In the genomic region with DNA sequence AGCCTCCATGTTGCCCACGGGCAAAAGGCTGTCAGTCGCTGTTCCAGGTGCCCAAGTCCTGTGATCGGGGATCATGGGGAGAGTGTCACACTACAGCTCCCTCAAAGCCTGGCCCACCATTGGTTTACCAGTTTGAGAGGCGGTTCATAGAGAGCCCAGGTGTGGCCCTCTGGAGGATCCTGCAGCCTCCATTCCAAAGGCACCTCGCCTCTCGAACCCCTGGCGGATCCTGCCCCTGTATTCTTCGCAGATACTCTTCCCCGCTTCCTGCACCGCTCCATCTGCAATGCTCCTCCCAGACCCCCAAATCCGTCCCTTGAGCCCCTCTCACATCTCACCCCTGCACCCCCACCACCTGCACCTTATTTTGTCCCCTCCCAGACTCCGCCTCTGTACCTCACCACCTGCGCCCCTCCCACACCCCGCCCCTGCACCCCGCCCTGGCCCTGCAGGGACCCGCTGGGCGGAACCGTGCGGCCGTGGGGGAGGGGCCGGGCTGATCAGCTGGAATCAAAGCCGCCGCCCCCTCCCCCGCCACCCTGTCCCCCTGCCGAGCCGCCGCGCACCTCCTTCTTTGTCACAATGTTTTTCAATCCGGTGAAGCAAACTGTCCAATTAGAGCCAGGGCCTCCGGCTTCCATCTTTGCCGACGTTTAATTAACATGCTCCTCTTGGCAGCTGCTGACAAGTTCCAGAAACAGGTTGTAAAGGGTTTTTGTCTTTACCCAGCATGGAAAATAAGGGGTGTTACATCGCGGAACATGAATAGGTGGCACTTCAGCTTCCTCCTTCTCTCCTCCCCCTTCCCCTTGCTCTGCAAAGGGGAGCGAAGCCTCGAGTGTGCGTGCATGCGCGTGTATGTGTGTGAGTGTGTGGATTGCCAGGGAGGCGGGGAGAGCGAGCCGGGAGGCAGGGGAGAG, we compare ENCODE assay signal across 8 mouse cellular contexts. TPM values are rescaled to one million over a fixed set of nuclear protein-coding genes. Genes with fewer than 3 reads are reported as not detected.
DNase-seq lines count a peak whose midpoint lies in the region; ATAC-seq and TF ChIP-seq lines count a peak whose summit lies in the region.

No protein-coding gene starts in this region.

- WGBS in forebrain, embryonic 11.5 days = 1% methylated on average over 42 of the region's 42 CpGs
- WGBS in limb, embryonic 15.5 days = under 1% methylated on average over 38 of the region's 42 CpGs

- H3K4me2 ChIP-seq in forebrain, embryonic 11.5 days (ENCODE audit: low read depth, low read length, severe bottlenecking) = peak overlapping the region; percentile 48
- H3K4me2 ChIP-seq in limb, embryonic 15.5 days = peak overlapping the region; percentile 75

- peak overlapping the region; percentile 73 for H3K4me3 ChIP-seq in E14TG2a.4 (replicated peaks; ENCODE audit: low read length)
- H3K4me3 ChIP-seq in forebrain, embryonic 11.5 days (ENCODE audit: low read depth, low read length) = peak overlapping the region; percentile 26
- H3K4me3 ChIP-seq in limb, embryonic 15.5 days = peak overlapping the region; percentile 38

- H3K9ac ChIP-seq in forebrain, embryonic 11.5 days (ENCODE audit: low read length) = peak overlapping the region; percentile 69
- H3K9ac ChIP-seq in limb, embryonic 15.5 days = no peak overlapping the region

- TF ChIP-seq CTCF in E14TG2a.4 (conservative IDR thresholded peaks at IDR 0.05; ENCODE audit: low read length) = no peak

- H3K27me3 ChIP-seq in E14TG2a.4 (ENCODE audit: insufficient read depth, low read length) = peaks cover 89% of the 10 kb centered on the region
- peaks cover 12% of the 10 kb centered on the region for H3K27me3 ChIP-seq in forebrain, embryonic 11.5 days (ENCODE audit: control insufficient read depth, insufficient read depth, low read length)
- H3K27me3 ChIP-seq in limb, embryonic 15.5 days = peaks cover 88% of the 10 kb centered on the region

- peak; percentile 56 for DNase-seq in Muller cell, postnatal 12 days (ENCODE audit: inconsistent ontology term)
- peak; percentile 97 for DNase-seq in forebrain, embryonic 11.5 days (ENCODE audit: low spot score)
- peak; percentile 53 for DNase-seq in kidney, postnatal 10 days
- DNase-seq in retina, postnatal 1 day = peak; percentile 91
- no peak for DNase-seq in adrenal gland, adult 8-10 months
- no peak for DNase-seq in spleen, postnatal 4 days (ENCODE audit: low spot score in 2 of 2)

- peaks cover 17% of the 10 kb centered on the region for H3K9me3 ChIP-seq in E14TG2a.4 (ENCODE audit: low read length)
- peaks cover 5% of the 10 kb centered on the region; the same call in 1 of the 2 replicates for H3K9me3 ChIP-seq in forebrain, embryonic 11.5 days (ENCODE audit: control insufficient read depth, low read length)
- H3K9me3 ChIP-seq in limb, embryonic 15.5 days = 0 out of 2 replicates have a peak, but pooled peaks cover 3% of the 10 kb centered on the region

- peak overlapping the region; percentile 95 for H3K27ac ChIP-seq in forebrain, embryonic 11.5 days (ENCODE audit: low read depth, low read length)
- no peak overlapping the region for H3K27ac ChIP-seq in limb, embryonic 15.5 days

- peak; percentile 78 for ATAC-seq in forebrain, embryonic 11.5 days (replicated peaks; ENCODE audit: low FRiP score)
- ATAC-seq in limb, embryonic 15.5 days (ENCODE audit: insufficient number of reproducible peaks, low FRiP score, low TSS enrichment, low read depth) = no peak

- H3K36me3 ChIP-seq in E14TG2a.4 (ENCODE audit: insufficient read depth, low read length) = no peaks in the 10 kb centered on the region
- H3K36me3 ChIP-seq in forebrain, embryonic 11.5 days (ENCODE audit: control insufficient read depth, insufficient read depth, low read length) = no peaks in the 10 kb centered on the region
- no peaks in the 10 kb centered on the region for H3K36me3 ChIP-seq in limb, embryonic 15.5 days

- H3K4me1 ChIP-seq in E14TG2a.4 (replicated peaks; ENCODE audit: low read depth, low read length) = peaks cover 35% of the 10 kb centered on the region
- H3K4me1 ChIP-seq in forebrain, embryonic 11.5 days (replicated peaks; ENCODE audit: control insufficient read depth, insufficient read depth, low read length) = peaks cover 39% of the 10 kb centered on the region
- peaks cover 15% of the 10 kb centered on the region for H3K4me1 ChIP-seq in limb, embryonic 15.5 days

RNA-seq across cellular contexts. Expression of gene Rhcg, which starts 25.4 kb away (rescaled TPM):
- 5.5 and 6.8 TPM in 2 replicates for polyA plus RNA-seq in forebrain, embryonic 11.5 days (2014; fragmentation: Nextera tagmentation; extraction: Ambion mirVana)
- not detected in 2 replicates for polyA plus RNA-seq in limb, embryonic 15.5 days (2015; fragmentation: Nextera tagmentation; extraction: Ambion mirVana)
- total RNA-seq in adrenal gland, adult 8-10 months (2022) = 10 to 100 TPM; 28.1 to 57.4 (median 34.7) TPM

Comparison
In these comparisons a context has a peak if more than half of its experiments do, and no peak if none do; other contexts are left out.
1. DNase-seq: peak in Muller cell, postnatal 12 days (single experiment), forebrain, embryonic 11.5 days (single experiment), kidney, postnatal 10 days (single experiment) and retina, postnatal 1 day (single experiment); none in adrenal gland, adult 8-10 months (single experiment) and spleen, postnatal 4 days (0 of 2).
2. Peak in every context shown above with its lines, with median percentiles within 50 percentile points of each other: H3K4me3 ChIP-seq.